Mouse (Mus musculus) ES-E14 (cell line): ENCODE measurements around the gene Msln.

Experiments
- CHD2 ChIP-seq: IDR thresholded peaks from 2 replicates; pipeline ENCODE4 v1.6.1; 2014; ENCODE audit warnings: mild to moderate bottlenecking, low read depth, low read length, inconsistent platforms
- MAFK ChIP-seq: IDR thresholded peaks from 2 replicates; pipeline ENCODE4 v1.6.1; 2014; ENCODE audit warnings: mild to moderate bottlenecking, low read depth, low read length, inconsistent platforms; ENCODE audit not compliant: insufficient read depth
- ZC3H11A ChIP-seq: IDR thresholded peaks from 2 replicates; pipeline ENCODE4 v1.6.1; 2012; ENCODE audit warnings: low read depth, mild to moderate bottlenecking, inconsistent platforms, low read length, borderline replicate concordance
- ZNF384 ChIP-seq: IDR thresholded peaks from 2 replicates; pipeline ENCODE4 v1.6.1; 2012; ENCODE audit warnings: low read depth, low read length, inconsistent platforms

DNA sequence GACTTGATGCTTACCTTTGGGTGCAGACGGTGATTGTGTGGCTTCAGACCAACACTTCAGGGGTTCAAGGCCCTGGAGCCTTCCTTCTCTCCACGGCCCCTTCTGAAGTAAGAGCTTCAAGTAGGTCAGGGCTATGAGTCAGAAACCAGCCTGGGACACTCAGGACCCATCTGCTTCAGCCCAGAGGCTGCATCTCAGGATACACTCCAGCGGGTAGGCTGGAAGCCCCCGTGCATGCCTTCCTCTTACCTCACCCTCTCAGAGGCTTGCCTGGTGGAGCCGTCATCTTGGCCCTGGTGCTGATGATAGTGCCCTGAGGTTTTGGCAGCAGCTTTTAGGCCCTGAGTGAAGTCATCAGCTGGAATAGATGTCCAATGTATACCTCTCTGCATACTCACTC is 18.9 kb downstream of the Msln start:
- TF ChIP-seq ZC3H11A: no peak
- TF ChIP-seq ZNF384: no peak
- TF ChIP-seq MAFK: no peak
- no peak for TF ChIP-seq CHD2
